Mouse (Mus musculus) monocyte, adult 5-6 weeks (primary cell): Measurements from ENCODE around the gene Best3. TPM values are rescaled to one million over a fixed set of nuclear protein-coding genes. Genes with fewer than 3 reads are reported as not detected.

Experiments
- ATAC-seq: fragments of 153-309, 156-312 bp; replicated peaks from 2 replicates; pipeline ENCODE4 v1.8.0; 2017; ENCODE audit warnings: mild to moderate bottlenecking; ENCODE audit not compliant: low TSS enrichment, insufficient number of reproducible peaks, severe bottlenecking, poor library complexity, low FRiP score
- total RNA-seq: library from RNA; stranded (forward); fragments of 200-1000, 200-491, 200-594 nt; gene quantifications from 3 replicates; pipeline ENCODE4 v1.2.3, GENCODE M21; 2017

Gene Best3
- total RNA-seq, 1 experiment from 2014 or later: not detected

DNA sequence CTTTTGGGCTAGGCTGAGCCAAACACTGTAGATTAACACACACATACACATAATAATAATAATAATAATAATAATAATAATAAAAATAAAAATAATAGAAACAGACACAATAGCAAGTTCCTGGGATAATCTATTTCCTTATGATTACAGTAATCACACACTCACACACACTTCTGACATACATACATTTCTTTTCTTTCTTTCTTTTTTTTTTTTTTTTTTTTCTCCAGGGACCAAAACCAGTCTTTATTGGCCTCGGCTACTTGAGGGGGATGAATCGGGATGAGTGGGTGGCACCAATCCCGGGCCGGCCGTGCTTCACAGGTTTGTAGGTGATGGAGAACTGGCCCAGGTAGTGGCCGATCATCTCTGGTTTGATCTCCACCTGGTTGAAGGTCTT is 13.6 kb upstream of the Best3 start, which contains the start of gene Gm10271:
Gene Gm10271 (minus strand): TSS at position 101 of the 400 bp plus-strand sequence.
- ATAC-seq: no peak

GRCm38 (mm10) chr10:116977455-116977854 is 8.7 kb upstream of the Best3 start:
- no peak for ATAC-seq

DNA sequence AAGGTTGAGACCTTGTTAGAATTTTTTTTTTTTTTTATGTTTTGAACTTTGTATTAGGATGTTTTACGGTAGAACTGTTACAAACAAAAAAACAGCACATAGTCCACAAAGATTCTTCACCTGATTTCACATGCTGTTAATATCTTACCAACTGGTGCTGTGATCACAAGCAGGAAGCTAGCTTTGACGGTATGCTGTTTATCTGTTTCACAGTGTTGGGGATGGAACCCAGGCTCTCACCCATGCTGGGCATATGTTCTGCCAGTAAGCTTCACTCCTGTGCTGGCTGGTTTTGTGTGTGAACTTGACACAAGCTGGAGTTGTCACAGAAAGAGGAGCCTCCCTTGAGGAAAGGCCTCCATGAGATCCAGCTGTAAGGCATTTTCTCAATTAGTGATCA is 8.3 kb upstream of the Best3 start:
- no peak for ATAC-seq

GRCm38 (mm10) chr10:116978841-116979240 is 7.3 kb upstream of the Best3 start:
- ATAC-seq: no peak

DNA sequence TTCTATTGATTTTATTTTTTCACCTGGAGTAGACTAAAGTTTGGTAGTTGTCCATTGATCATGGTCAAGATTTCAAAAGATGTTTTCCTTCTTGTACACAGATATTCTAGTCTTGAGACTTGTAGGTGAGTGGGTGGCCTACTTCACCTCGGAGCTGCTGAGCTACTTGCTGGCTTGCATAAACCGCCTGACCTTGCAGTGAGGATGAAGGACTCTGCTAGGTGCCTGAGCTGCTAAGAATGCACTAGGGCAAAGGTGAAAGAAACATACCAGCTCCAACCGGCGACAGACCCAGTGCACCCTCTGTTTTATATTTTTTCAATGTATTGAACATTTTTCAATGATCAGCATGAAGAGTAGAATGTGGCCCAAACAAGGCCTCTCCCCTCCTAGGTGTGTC is 5.8 kb upstream of the Best3 start:
- ATAC-seq: no peak

DNA sequence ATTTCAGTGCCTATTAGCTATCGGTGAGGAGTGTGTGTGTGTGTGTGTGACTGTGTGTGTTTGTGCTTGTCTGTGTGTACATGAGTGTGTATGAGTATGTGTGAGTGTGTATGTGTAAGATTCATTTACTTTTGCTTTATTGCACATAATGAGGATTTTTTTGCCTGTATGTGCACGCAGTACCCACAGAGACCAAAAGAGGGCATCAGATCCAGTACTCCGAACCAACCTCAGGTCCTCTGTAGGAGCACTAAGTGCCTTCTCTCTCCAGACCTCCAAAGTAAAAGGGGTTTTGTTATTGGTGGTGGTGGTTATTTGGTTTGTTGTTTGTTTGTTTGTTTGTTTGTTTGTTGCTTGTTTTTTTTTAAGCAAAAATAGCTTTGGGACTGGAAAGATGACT is 5.2 kb upstream of the Best3 start:
- no peak; the same call in 1 of the 2 replicates for ATAC-seq

DNA sequence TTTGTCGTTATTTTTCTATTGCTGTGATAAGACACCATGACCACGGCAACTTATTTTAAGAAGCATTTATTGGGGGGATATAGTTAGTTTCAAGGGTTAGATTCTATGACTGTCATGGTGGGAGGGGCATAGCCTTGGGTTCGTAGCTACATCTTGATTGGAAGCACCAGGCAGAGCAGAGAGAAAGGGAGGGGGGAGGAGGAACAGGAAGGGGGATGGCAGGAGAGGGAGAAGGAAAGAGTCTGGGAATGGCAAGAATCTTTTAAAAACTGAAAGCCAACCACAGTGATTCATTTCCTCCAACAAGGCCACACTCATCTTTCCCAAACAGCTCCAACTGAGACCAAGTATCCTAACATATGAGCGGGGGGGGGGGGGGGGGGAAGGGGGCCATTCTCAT is 3.6 kb upstream of the Best3 start:
- ATAC-seq: no peak

DNA sequence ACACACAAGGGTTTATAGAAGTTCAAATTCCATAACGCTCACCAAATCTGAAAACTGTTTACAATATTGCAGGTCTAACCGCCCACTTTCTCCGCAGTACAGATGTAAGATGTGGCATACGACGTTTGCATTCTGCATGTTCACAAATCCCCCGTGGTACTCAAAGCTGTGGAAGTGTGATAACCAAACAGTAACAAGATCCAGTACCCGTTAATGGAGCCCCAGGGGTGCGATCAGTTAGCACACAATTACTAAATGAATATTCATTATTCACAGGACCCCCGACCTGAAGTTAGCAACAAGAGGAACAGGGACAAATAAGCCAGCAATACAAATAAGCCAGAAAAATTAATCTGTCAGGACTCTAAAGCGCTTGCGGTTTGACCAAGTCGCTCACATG is 1.3 kb upstream of the Best3 start:
- ATAC-seq: no peak

DNA sequence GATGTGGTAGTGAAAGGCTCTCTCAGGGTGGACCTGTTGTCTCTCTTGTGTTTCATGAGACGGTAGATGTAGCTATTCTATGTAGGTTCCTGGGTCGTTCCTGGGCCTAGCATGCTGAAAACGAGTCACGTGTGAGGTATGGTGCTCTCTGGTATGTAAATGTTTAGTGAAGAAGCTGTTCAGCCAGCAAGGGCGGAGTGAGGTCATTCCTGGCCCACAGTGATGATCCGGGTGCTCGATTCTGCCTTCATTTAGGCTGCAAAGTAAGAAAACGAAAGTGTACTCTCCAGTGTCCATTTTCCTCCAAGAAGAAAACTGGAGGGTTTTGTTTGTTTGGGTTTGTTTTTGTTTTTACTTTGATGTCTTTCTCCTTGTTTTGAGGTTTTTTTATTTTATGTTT is 7.9 kb downstream of the Best3 start:
- ATAC-seq: no peak

GRCm38 (mm10) chr10:116995162-116995561 is 9.0 kb downstream of the Best3 start:
- no peak for ATAC-seq

GRCm38 (mm10) chr10:116995584-116996235 is 9.6 kb downstream of the Best3 start:
- no peak for ATAC-seq

DNA sequence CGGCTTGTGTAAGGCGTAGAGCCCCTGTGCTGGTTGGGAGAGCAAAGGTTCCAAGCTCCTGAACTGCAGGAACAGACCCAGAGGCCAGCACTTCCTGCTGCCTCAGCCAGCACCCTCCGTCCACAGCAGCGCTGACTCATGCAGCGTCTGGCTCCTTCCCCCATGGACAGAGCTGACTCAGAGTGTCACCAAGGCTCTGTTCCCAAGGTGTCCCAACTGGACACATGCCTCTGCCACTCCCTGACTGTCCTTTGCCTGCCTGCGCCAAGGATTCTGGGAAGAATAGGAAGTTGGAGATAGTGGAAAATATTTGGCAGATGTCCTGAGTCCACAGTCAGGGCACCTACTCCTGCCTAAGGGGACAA is 10.1 kb downstream of the Best3 start:
- ATAC-seq: no peak

DNA sequence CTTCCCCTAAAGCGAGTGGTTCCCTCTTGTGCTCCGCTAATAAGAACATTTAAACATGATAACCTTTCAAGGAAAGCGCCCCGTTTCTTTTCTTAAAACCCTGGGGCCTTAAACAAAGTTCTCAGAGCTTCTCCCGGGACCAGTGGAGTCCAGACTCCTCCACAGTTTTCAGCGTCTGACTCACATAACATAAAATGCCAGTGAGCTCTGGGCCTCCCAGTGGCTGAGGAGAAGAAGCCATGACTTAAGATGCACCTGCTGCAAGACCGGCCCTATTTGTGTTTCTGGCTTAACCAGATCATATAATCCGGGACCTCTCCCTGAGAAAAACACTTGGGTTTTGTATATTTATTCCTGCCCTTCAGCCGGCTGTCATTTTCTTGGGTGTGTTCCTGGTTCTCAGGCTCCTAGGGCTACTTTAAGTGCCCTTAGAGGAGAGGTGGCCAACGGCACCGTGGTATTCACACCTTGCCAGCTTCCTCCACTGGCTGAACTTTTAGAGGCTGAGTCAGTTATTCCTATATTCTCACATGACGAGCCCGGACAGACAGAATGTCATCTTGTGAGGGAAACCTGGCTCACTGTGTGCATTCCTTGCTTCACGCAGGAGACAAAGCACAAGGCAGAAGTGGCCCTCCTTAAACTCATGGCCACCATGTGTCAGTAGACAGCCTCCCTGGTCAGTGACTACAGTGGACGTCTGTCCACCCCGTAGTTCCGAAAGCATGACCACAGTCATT is 12.8 kb downstream of the Best3 start:
- ATAC-seq: no peak

DNA sequence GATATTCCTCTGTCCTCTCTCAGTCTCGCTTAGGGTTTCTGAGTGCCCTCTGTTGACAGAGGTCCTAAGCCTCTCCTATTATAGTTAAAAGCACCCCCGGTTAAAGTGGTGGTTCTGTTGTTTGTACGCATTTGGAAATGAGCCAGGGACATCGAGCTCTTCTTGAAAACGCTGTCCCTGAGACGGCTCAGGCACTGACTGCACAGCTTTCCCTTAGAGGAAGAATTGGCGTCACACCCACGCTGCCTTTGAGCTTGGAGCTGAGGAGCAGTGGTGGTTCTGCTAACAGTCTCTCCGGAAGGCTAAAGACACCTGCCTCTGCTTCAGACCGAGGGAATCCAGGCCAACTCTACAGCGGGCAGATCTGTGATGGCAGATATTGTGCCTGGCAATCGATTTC is 14.9 kb downstream of the Best3 start:
- ATAC-seq: no peak

DNA sequence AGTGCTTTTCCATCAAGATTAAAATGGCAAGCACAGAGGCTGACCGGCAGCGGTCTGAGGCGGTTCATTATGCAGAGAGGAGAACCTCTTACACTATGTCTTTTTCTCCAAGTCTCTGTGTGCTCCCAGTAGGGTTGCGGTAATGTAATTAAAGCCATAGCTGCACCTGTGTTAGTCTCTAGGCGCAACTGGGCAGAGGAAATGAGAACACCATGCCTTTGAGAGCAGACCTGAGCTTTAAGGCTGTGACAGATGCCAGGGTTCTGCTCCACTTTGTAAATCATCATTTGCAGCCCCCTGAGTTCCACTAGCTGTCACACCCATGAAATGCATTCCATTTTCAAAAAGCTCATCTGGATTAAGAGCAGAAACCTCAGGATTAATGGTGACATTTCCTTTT is 18.6 kb downstream of the Best3 start:
- ATAC-seq: no peak

DNA sequence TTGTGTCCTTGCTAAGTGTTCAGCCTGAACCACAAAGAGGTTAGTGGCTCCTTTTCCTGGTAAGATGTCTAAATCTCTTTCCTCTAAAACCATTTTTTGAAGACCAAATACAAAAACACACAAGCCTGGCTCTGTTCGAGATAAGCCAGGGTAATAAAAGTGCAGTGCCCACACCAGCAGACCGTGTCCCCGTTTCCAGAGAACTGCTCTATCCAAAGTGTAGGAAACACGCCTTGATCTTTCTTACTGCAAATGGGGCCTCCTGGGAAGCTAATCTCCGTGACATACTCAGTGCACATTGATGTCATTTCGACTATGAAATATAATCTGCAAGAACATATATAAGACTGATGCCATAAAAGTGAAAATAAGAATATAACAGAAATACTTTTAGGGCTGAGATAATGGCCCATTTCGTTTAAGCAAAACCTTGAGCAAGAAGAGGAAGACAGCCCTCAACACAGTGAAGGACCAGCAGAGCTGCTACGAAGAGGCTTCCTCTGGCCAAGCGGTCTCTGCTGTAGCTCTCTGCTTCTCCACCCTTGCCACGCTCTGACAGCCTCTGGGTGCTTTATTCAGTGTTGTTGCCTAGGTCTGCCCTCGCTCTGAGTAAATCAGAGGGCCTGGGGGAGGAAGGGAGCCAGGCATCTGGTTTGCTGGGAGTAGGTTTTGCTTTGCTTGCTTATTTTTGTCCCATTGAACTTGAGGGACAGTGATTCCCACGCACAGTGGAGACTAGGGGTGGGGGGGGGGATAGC is 19.8 kb downstream of the Best3 start:
- ATAC-seq: no peak

DNA sequence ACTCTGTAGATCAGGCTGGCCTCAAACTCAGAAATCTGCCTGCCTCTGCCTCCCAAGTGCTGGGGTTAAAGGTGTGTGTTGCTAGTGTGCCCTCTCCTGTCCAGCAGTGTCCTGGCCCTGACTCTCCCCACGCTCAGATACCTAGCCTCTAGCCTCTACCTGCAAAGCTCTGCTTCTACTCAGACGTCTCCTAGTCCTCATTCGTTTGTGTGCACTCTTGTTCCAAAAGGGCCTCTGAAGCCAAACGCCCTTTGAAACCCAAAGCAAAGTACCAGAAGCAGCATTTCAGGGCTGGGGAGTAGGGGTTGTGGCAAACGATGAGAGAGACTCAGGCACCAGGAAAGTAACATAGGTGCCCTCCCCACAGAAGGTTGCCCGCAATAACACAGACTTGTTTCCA is 23.6 kb downstream of the Best3 start:
- ATAC-seq: no peak

DNA sequence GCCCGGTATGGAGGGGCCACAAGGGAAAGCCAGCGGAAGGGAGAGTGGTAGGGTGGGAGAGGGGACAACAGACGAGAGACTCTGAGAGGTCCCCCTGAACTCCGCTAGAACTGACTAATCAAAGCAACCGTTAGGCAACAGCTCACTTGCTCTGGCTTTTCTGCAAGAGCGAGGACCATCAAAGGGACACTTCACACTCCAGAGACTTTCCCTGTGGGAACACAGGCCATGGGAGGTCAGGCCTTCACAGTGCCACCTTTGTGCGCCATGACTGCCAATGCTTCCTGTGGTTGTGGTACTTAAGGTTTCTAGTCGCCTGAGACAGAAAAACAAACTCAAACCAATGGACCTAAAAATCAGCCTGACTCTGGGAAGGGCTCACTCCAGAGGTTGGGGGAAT is 24.9 kb downstream of the Best3 start:
- ATAC-seq: no peak

- ATAC-seq: no peak
Measured at GRCm38 (mm10) chr10:117013689-117014390, 27.7 kb downstream of the Best3 start.
